8 mouse cellular contexts compared by ENCODE assay signal in the genomic region with DNA sequence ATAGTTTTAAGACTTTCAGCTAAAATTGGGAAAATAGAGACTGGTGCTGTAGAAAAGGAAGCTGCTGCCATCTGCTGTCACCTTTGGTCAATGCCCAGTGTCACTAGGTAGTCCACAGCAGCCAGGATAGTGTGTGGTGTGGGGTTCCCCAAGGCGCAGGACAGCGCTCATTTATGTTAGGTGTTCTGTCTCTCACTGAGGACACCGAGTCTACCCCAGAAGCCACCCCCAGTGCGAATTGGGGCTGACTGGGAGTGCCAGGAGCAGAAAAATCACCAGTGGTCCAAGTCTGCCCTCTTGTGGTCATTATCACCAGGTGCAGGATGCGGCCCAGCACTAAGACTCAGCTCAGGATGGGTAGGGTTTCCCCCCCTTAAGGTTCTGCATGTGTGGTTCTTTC. TPM values are rescaled to one million over a fixed set of nuclear protein-coding genes. Genes with fewer than 3 reads are reported as not detected.
A peak's percentile ranks its signal among the peaks of the same experiment; 100 is the strongest.
DNase-seq lines count a peak whose midpoint lies in the region; ATAC-seq and TF ChIP-seq lines count a peak whose summit lies in the region.

No protein-coding gene starts in this region.

- intact Hi-C loops in gastrocnemius, postnatal 14 days (cut with DNase I; ENCODE audit: low total_unique reads) = loop anchor here (1.0 to 10.0 kb wide), 2 partner anchors 54 to 147 kb away; partner anchors contain the start of gene Cstl1
- intact Hi-C loops in left cerebral cortex, adult 2 months (cut with DNase I) = loop anchor here (1.0 to 5.0 kb wide), 3 partner anchors 51 to 165 kb away; no protein-coding TSS in a partner anchor

- H3K27ac ChIP-seq in left cerebral cortex, adult 2 months = no peak overlapping the region

- peak; percentile 21 to 40 for DNase-seq in cerebellum, postnatal 4 days (ENCODE audit: low spot score in 2 of 2)
- peak; percentile 50 for DNase-seq in gastrocnemius, postnatal 14 days
- peak; percentile 65 for DNase-seq in induced T-regulatory cell, adult 2 months (ENCODE audit: low read depth)
- DNase-seq in left cerebral cortex, adult 2 months (ENCODE audit: extremely low spot score in 1 of 2, low spot score in 2 of 2) = peak; percentile 57 to 68
- DNase-seq in right cerebral cortex, adult 2 months (ENCODE audit: low spot score in 2 of 2) = peak; percentile 56 to 72
- peak; percentile 51 to 69 for DNase-seq in urinary bladder, postnatal 36 days (ENCODE audit: low spot score in 2 of 2)

- no peak overlapping the region for H3K4me3 ChIP-seq in left cerebral cortex, adult 2 months

- TF ChIP-seq CTCF in left cerebral cortex, adult 2 months (IDR thresholded peaks at IDR 0.05) = peak; percentile 79

- peak; percentile 79 for ATAC-seq in activated CD4-positive, CD25-positive, alpha-beta regulatory T cell, adult 4 months
- peak; percentile 98 for ATAC-seq in megakaryocyte progenitor cell, adult 5-6 weeks (replicated peaks; ENCODE audit: poor library complexity)

RNA-seq across cellular contexts. Expression of gene Cst3, which starts 26.8 kb away (rescaled TPM):
- polyA plus RNA-seq in activated CD4-positive, CD25-positive, alpha-beta regulatory T cell, adult 4 months (2017; shearing (Covaris generic)) = 100 to 1,000 TPM; 167 to 192 TPM
- total RNA-seq in gastrocnemius, postnatal 14 days (2021) = 100 to 1,000 TPM; 488 to 506 TPM
- total RNA-seq in left cerebral cortex, adult 2 months (2021) = 1,000 to 10,000 TPM; 1,809 to 1,890 TPM
- 423 and 485 TPM in 2 replicates for total RNA-seq in megakaryocyte progenitor cell, adult 5-6 weeks (2015)
- total RNA-seq in megakaryocyte progenitor cell, adult 5-6 weeks (2017) = 377 and 496 TPM in 2 replicates

RNA-seq across cellular contexts. Expression of gene 9230104L09Rik, which starts 37.4 kb away (rescaled TPM):
- polyA plus RNA-seq in activated CD4-positive, CD25-positive, alpha-beta regulatory T cell, adult 4 months (2017; shearing (Covaris generic)) = not detected
- total RNA-seq in gastrocnemius, postnatal 14 days (2021) = 1 to 10 TPM in 1 of 2 experiments, under 1 TPM in 1; 0.53 to 1.5 TPM
- total RNA-seq in left cerebral cortex, adult 2 months (2021) = not detected
- not detected in 2 replicates for total RNA-seq in megakaryocyte progenitor cell, adult 5-6 weeks (2015)
- not detected in 2 replicates for total RNA-seq in megakaryocyte progenitor cell, adult 5-6 weeks (2017)
